Mouse (Mus musculus) kidney, postnatal 14 days (tissue): ENCODE measurements around the gene Elp5.
"Not testable (repeated sequence)": the region's sequence is repeated elsewhere in the genome, so short reads cannot be mapped to it uniquely, and the experiment has no call there.

Experiments
- DNase-seq: peaks from one replicate; pipeline ENCODE4 v3.0.0; 2022; ENCODE audit warnings: mixed read lengths

The Elp5 gene

DNA sequence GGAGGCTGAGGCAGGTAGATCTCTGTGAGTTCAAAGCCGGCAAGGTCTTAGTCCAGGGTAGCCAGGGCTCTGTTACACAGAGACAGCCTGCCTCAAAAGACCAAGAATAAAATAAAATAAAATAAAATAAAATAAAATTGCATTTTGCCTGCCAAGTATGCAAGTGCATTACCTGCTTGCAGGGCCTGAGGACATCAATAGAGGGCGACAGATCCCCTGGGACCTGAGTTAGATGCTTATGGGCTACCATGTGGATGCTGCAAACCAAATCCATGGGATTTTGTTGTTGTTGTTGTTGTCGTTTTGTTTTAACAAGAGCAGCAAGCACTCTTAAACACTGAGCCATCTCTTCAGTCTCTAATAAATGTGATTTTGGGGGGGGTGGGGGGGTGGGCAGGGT lies 50.1 kb downstream of the Elp5 start:
- DNase-seq = no peak

DNA sequence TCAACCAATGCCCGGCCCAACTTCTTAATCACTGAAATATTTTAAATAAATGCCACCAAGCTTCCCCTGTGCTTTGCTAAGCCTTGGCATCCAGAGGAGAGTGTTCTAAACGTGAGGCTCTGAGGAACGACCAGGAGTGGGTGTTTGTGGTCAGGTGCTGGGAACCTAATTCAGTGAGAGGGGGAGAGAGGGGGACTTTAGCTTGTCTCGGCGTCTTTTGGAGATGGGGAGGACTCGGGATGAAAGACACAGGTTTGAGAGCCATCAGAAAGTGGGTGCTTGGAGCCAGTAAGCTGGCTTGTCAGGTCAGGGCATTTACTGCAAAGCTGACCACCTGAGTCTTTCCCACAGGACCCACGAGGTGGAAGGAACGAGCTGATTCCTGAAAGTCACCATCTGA lies 50.5 kb downstream of the Elp5 start:
- no peak for DNase-seq

- DNase-seq = no peak
These were observed 51.3 kb downstream of the Elp5 start for GRCm38 (mm10) chr11:69930967-69931537.

- not testable (repeated sequence) for DNase-seq
These were observed 52.1 kb downstream of the Elp5 start for GRCm38 (mm10) chr11:69930176-69930575.

DNA sequence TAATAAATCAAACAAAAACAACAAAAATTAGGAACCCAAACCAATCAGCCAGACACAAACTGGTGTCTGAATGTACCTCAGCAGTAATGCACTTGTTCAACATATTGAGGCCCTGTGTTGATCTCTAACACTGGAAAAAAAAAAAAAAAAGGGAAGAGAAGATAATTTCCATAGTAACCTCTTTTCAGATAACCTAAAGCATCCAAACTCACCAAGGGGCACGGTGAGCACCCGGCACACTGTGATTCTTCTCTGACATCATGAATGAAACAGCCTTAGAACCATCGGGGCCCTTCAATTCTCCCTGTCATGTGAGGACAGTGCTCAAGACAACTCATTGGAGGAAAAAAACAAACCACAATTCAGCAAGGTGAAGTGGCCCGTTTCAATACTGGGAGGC lies 52.6 kb downstream of the Elp5 start:
- DNase-seq = no peak

DNA sequence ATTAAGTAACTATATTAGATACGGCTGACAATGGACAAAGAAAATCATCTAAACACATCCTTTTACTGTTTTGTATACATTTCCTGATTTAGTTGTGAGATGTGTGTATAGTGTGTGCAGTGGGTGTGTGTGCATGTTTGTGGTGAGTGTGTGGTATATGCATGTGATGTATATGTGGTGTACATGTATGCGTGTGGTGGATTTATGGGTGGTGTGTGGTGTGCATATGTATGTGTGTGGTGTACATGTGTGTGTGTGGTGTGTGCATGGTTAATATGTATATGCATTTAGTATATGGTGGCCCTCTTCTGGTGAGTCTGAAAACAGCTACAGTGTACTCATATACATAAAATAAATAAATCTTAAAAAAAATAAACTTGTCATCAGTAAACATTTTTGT lies 54.8 kb downstream of the Elp5 start:
- DNase-seq = no peak

DNA sequence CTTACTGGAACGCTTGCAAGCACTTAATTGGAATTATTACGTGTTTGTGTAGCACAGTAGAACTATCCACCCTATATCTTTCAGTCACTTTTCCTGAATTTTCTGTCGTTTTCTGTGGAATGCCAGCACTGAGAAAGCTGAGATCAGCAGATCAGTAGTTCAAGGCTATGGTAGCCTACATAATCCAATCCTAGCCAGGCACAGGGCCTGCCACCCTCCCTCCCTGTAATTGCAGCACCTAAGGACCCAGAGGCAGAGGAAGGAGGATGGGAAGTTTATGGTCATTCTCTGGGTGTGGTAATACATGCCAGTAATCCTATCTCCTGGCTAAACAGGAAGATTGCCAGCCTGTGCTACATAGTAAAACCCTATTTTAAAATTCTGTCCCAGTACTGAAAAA lies 59.5 kb downstream of the Elp5 start:
- no peak for DNase-seq

DNA sequence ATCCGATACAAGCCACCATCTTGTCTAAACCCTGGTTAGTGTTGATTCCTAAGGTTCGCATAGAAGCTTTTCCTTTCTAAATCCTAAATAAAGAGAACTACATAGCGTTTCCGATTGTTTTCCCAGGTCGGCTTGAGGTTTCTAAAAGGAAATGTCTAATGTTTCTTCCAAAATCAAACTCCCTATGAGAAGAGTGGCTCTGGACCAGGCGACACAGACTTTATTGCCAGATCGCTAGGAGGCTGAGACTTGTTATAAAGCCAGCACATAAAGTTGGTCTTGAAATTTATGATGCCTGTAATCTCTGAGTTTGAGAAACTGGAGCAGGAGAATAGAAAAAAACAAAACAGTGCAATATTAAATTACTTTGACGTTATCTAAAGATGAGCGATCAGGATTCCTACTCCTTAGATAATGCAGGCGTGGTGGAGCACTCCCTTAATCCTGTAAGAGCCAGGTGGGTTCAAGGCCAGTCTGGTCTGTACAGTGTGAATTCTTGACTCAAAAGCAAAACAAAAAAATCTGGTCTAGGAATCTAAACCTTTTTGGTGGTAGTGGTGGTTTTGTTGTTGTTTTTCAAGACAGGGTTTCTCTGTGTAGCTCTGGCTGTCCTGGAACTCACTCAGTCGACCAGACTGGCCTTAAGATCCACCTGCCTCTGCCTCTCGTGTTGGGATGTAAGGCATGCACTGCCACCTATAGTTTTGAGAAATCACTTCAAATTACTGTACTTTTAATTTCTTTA lies 60.1 kb downstream of the Elp5 start:
- DNase-seq = no peak

- peak; percentile 100 for DNase-seq
These were observed 61.0 kb downstream of the Elp5 start, which contains the start of gene Eif5a for GRCm38 (mm10) chr11:69921114-69922011. Gene Eif5a (minus strand): TSS chr11:69921958.

DNA sequence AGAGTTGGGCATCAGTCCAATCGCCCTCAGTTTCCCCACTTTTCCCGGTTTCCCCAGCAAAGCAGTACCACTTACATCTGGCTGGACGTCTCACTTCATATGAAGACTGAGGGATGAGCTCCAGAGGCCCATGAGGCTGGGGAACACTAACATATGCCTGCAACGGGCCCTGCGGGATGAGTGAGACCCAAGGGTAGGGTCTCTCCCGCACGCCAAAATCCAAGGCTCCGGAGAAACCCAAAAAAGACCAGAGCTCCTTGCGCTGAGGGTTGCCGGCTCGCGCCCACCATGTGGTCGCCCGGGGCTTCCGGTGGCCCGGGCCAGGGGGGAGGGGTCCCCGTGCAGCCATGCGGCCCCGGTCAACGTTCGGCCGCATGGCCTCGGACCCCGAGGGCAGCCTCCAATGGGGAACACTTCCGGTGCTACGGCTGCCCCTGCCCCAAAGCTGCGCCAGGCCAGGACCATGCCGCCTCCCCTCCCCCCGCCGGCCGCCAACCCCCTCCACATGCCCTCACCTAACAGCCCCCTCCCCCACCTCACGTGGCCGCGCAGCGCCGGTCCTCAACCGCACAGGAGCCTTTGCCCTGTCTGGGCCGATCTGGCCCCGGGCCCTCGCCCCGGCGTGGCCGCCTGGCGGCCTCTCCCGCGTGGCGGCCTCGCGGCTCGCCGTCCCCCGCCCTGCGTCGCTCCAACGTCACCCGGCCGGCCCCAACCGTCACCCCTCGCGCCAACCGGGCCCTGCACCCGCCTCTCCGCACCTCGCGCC lies 61.9 kb downstream of the Elp5 start:
- peak; percentile 66 for DNase-seq

DNA sequence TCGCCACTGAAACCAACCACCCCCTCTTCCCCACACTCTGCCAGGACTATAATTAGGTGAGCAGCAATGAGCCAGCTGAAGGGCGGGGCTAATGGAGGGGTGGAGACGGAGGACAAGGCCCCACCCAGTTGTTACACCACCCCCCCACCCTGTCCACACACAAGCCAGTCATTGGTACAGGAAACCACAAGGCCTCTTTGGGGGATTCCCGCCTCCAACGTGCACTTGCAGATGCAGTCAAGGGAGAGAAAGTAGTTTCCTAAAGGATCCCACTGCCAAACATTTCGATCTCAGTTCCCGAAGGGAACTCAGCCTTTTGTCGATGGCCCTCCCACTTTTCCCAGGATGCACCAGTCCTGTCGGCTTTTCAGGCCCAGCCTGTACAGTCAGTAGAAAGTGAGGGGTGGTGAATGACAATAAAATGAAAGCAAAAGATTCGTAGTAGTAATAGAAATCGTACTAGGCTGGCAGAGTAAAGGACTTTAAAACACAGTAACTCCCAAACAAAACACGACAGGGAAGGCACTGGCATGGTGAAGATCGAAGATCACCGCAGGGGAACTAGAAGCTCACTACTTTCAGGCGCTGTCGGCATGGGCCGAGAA lies 62.6 kb downstream of the Elp5 start:
- peak; percentile 86 for DNase-seq

DNA sequence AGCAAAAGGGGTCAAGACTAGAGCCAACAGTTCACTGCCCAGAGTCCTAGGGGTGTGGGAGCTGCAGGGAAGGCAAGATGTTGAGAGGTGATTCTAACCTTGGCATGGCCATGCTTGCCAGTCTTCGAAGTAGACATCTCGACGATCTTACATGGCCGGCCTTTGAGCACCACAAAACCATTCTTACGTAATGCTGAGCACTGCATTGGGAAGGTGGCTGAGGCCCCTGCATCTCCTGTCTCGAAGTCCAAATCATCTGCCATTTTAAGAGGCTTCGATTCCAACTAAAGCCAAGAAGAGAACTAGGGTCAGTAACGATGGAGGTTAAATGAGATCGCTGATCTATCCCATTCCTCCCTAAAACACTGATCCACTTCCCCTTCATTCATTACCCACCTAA lies 63.3 kb downstream of the Elp5 start:
- no peak for DNase-seq
